ENCODE assay signal across 9 mouse cellular contexts in genomic region chr13:43990281-43991101, GRCm38 (mm10).
A peak's percentile ranks its signal among the peaks of the same experiment; 100 is the strongest.
DNase-seq lines count a peak whose midpoint lies in the region; ATAC-seq lines count a peak whose summit lies in the region.
"Had no signal": no experiment of that assay in that cellular context is flagged by ENCODE, and none has a peak within 500 bp of the region (broad histone marks: within the 10 kb centered on the region; RNA-seq: fewer than 3 reads in every experiment).

No protein-coding gene starts in this region.

- no peak overlapping the region for H3K9ac ChIP-seq in intestine, embryonic 14.5 days (ENCODE audit: low read length)
- no peak overlapping the region for H3K9ac ChIP-seq in intestine, embryonic 16.5 days (ENCODE audit: low read depth, low read length)
- no peak overlapping the region for H3K9ac ChIP-seq in midbrain, embryonic 14.5 days (replicated peaks; ENCODE audit: low read length)
- H3K9ac ChIP-seq: liver, embryonic 14.5 days had no signal

- WGBS in intestine, embryonic 14.5 days = 34% methylated on average over 16 of the region's 16 CpGs
- WGBS in intestine, embryonic 16.5 days = 37% methylated on average over 16 of the region's 16 CpGs
- WGBS in heart, embryonic 10.5 days = 31% methylated on average over 16 of the region's 16 CpGs
- 59% methylated on average over 16 of the region's 16 CpGs for WGBS in midbrain, embryonic 14.5 days

- H3K27me3 ChIP-seq in intestine, embryonic 14.5 days (replicated peaks; ENCODE audit: control insufficient read depth, insufficient read depth, low read length) = no peaks in the 10 kb centered on the region
- no peaks in the 10 kb centered on the region for H3K27me3 ChIP-seq in intestine, embryonic 16.5 days (replicated peaks; ENCODE audit: control insufficient read depth, insufficient read depth, low read length)
- H3K27me3 ChIP-seq in heart, embryonic 10.5 days (ENCODE audit: insufficient read depth, poor library complexity, severe bottlenecking) = no peaks in the 10 kb centered on the region
- H3K27me3 ChIP-seq in midbrain, embryonic 14.5 days (ENCODE audit: control insufficient read depth, insufficient read depth, low read length) = no peaks in the 10 kb centered on the region

- no peaks in the 10 kb centered on the region for H3K36me3 ChIP-seq in intestine, embryonic 14.5 days (ENCODE audit: control insufficient read depth, insufficient read depth, low read length)
- no peaks in the 10 kb centered on the region for H3K36me3 ChIP-seq in intestine, embryonic 16.5 days (ENCODE audit: control insufficient read depth, insufficient read depth, low read length)
- no peaks in the 10 kb centered on the region for H3K36me3 ChIP-seq in heart, embryonic 10.5 days
- H3K36me3 ChIP-seq in midbrain, embryonic 14.5 days (ENCODE audit: control insufficient read depth, insufficient read depth, low read length) = no peaks in the 10 kb centered on the region

- H3K9me3 ChIP-seq in intestine, embryonic 14.5 days (ENCODE audit: control insufficient read depth, low read length) = no peaks in the 10 kb centered on the region
- no peaks in the 10 kb centered on the region for H3K9me3 ChIP-seq in intestine, embryonic 16.5 days (ENCODE audit: control insufficient read depth, low read length)
- H3K9me3 ChIP-seq in heart, embryonic 10.5 days = no peaks in the 10 kb centered on the region
- H3K9me3 ChIP-seq in midbrain, embryonic 14.5 days (ENCODE audit: control insufficient read depth, low read length) = no peaks in the 10 kb centered on the region

- no peak for ATAC-seq in intestine, embryonic 14.5 days (replicated peaks; ENCODE audit: low FRiP score, low TSS enrichment, low read depth)
- no peak for ATAC-seq in intestine, embryonic 16.5 days
- ATAC-seq in midbrain, embryonic 14.5 days (ENCODE audit: low FRiP score, low TSS enrichment) = no peak

- peaks cover 17% of the 10 kb centered on the region for H3K4me1 ChIP-seq in intestine, embryonic 14.5 days (replicated peaks; ENCODE audit: control insufficient read depth, insufficient read depth, low read length)
- H3K4me1 ChIP-seq in intestine, embryonic 16.5 days (ENCODE audit: control insufficient read depth, insufficient read depth, low read length) = peaks cover 6% of the 10 kb centered on the region; the same call in 1 of the 2 replicates
- peaks cover 28% of the 10 kb centered on the region for H3K4me1 ChIP-seq in heart, embryonic 10.5 days
- peaks cover 17% of the 10 kb centered on the region for H3K4me1 ChIP-seq in midbrain, embryonic 14.5 days (ENCODE audit: control insufficient read depth, insufficient read depth, low read length)

- no peak for DNase-seq in intestine, embryonic 14.5 days (ENCODE audit: low spot score)
- DNase-seq in embryo, embryonic 11 days = peak; percentile 52
- DNase-seq in heart, embryonic 10.5 days (ENCODE audit: low spot score) = peak; percentile 80
- DNase-seq in layer of hippocampus, adult 9-11 months = peak; percentile 72
- DNase-seq in midbrain, embryonic 14.5 days = peak; percentile 71
- DNase-seq in adipocyte (ENCODE audit: low spot score) = no peak
- no peak for DNase-seq in thymus, postnatal 14 days

- H3K4me3 ChIP-seq in intestine, embryonic 14.5 days (ENCODE audit: low read depth, low read length) = no peak overlapping the region
- H3K4me3 ChIP-seq in intestine, embryonic 16.5 days (ENCODE audit: low read length) = no peak overlapping the region
- H3K4me3 ChIP-seq in heart, embryonic 10.5 days = no peak overlapping the region
- H3K4me3 ChIP-seq in midbrain, embryonic 14.5 days (replicated peaks; ENCODE audit: low read depth, low read length) = no peak overlapping the region

- H3K4me2 ChIP-seq in intestine, embryonic 14.5 days (ENCODE audit: low read length) = peak overlapping the region; percentile 7; the same call in 1 of the 2 replicates
- no peak overlapping the region for H3K4me2 ChIP-seq in intestine, embryonic 16.5 days (ENCODE audit: low read depth, low read length)
- H3K4me2 ChIP-seq in midbrain, embryonic 14.5 days (ENCODE audit: low read length) = no peak overlapping the region

- no peak overlapping the region for H3K27ac ChIP-seq in intestine, embryonic 14.5 days (ENCODE audit: low read depth)
- no peak overlapping the region for H3K27ac ChIP-seq in intestine, embryonic 16.5 days (ENCODE audit: low read length)
- H3K27ac ChIP-seq in heart, embryonic 10.5 days = peak overlapping the region; percentile 59
- peak overlapping the region; percentile 43; the same call in 1 of the 2 replicates for H3K27ac ChIP-seq in midbrain, embryonic 14.5 days (replicated peaks; ENCODE audit: low read depth, low read length)
- H3K27ac ChIP-seq: liver, embryonic 14.5 days had no signal

Comparison
In these comparisons a context has a peak if more than half of its experiments do, and no peak if none do; other contexts are left out.
1. DNase-seq: peak in embryo, embryonic 11 days (single experiment), heart, embryonic 10.5 days (single experiment), layer of hippocampus, adult 9-11 months (single experiment) and midbrain, embryonic 14.5 days (single experiment); none in intestine, embryonic 14.5 days (single experiment), adipocyte (single experiment) and thymus, postnatal 14 days (single experiment).
2. H3K27ac ChIP-seq: peak in heart, embryonic 10.5 days (single experiment) and midbrain, embryonic 14.5 days (single experiment); none in intestine, embryonic 14.5 days (single experiment) and intestine, embryonic 16.5 days (single experiment).